ENCODE assay signal across 8 mouse cellular contexts in the genomic region with DNA sequence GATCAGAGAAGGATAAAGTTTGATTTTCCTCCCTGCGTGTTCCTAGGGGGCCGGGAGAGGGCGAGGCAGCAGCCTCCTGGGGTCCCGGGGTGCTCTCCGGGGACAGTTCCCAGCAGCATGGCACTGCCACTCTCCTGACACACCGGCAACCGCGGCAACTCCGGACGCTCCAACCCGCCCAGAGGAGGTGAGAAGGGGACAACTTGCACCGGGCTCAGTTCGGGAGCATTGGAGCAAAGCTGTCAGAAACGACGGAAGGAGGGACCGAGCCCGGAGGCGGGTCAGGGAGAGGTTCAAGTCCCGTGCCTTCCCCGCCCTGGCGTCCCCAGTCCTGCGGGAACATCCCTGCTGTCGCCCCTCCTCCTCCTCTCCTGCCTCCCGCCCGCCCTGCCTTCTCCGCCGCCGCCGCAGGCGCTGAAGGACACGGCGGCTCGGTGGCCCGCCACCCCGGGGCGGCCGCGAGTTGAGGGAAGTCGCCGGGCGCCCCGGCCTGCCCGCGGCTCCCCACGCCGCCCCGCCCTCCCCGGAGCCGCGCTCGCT. TPM values are rescaled to one million over a fixed set of nuclear protein-coding genes. Genes with fewer than 3 reads are reported as not detected.
DNase-seq lines count a peak whose midpoint lies in the region; ATAC-seq and TF ChIP-seq lines count a peak whose summit lies in the region.

Gene Gm10322, plus strand, starts transcription at position 83 of the 540 bp plus-strand sequence.

- H3K9ac ChIP-seq in ES-Bruce4 (ENCODE audit: low read depth, poor library complexity, severe bottlenecking): peak within 1 kb of the TSS; percentile 95
- H3K9ac ChIP-seq in heart, embryonic 13.5 days: peak within 1 kb of the TSS; percentile 96
- peak within 1 kb of the TSS; percentile 96 for H3K9ac ChIP-seq in kidney, embryonic 16.5 days (replicated peaks; ENCODE audit: low read length)
- peak within 1 kb of the TSS; percentile 86 for H3K9ac ChIP-seq in lung, embryonic 14.5 days

- no peaks in the 10 kb centered on the region for H3K27me3 ChIP-seq in ES-Bruce4 (ENCODE audit: control insufficient read depth, insufficient read depth, low read length, poor library complexity, severe bottlenecking)
- no peaks in the 10 kb centered on the region for H3K27me3 ChIP-seq in heart, embryonic 13.5 days (replicated peaks)
- no peaks in the 10 kb centered on the region for H3K27me3 ChIP-seq in kidney, embryonic 16.5 days (ENCODE audit: insufficient read depth, low read length)
- H3K27me3 ChIP-seq in lung, embryonic 14.5 days (ENCODE audit: insufficient read depth, low read length): no peaks in the 10 kb centered on the region

- WGBS in bone marrow, adult 2 months: 1% methylated on average over 35 of the region's 51 CpGs
- under 1% methylated on average over 43 of the region's 51 CpGs for WGBS in heart, embryonic 13.5 days
- WGBS in kidney, embryonic 16.5 days: under 1% methylated on average over 41 of the region's 51 CpGs
- under 1% methylated on average over 45 of the region's 51 CpGs for WGBS in lung, embryonic 14.5 days
- WGBS in olfactory bulb, adult 2 months: under 1% methylated on average over 47 of the region's 51 CpGs

- DNase-seq in lung, embryonic 14.5 days: peak; percentile 70
- DNase-seq in urinary bladder, postnatal 14 days (ENCODE audit: low spot score): peak; percentile 76

- H3K4me1 ChIP-seq in ES-Bruce4 (ENCODE audit: control insufficient read depth, insufficient read depth, low read length): no peaks in the 10 kb centered on the region
- H3K4me1 ChIP-seq in bone marrow, adult 2 months (ENCODE audit: control insufficient read depth, insufficient read depth, low read length): peaks cover 4% of the 10 kb centered on the region; the same call in 1 of the 2 replicates
- H3K4me1 ChIP-seq in heart, embryonic 13.5 days: peaks cover 33% of the 10 kb centered on the region
- H3K4me1 ChIP-seq in kidney, embryonic 16.5 days (ENCODE audit: insufficient read depth, low read length): peaks cover 32% of the 10 kb centered on the region
- H3K4me1 ChIP-seq in lung, embryonic 14.5 days (ENCODE audit: insufficient read depth): peaks cover 10% of the 10 kb centered on the region; the same call in 1 of the 2 replicates
- peaks cover 6% of the 10 kb centered on the region for H3K4me1 ChIP-seq in olfactory bulb, adult 2 months (ENCODE audit: control insufficient read depth, insufficient read depth, low read length)

- H3K4me2 ChIP-seq in heart, embryonic 13.5 days: peak within 1 kb of the TSS; percentile 88
- H3K4me2 ChIP-seq in kidney, embryonic 16.5 days (replicated peaks; ENCODE audit: low read depth, low read length): peak within 1 kb of the TSS; percentile 86
- peak within 1 kb of the TSS; percentile 82 for H3K4me2 ChIP-seq in lung, embryonic 14.5 days

- TF ChIP-seq EP300 in ES-Bruce4 (IDR thresholded peaks at IDR 0.05; ENCODE audit: insufficient read depth, low read depth, low read length): no peak

- ATAC-seq in erythroblast, adult 5-6 weeks (replicated peaks; ENCODE audit: low FRiP score, poor library complexity, severe bottlenecking): peak; percentile 58
- peak; percentile 64 for ATAC-seq in heart, embryonic 13.5 days (ENCODE audit: extremely low read depth, insufficient number of reproducible peaks, low FRiP score, low TSS enrichment)
- peak; percentile 88 for ATAC-seq in kidney, embryonic 16.5 days (ENCODE audit: low FRiP score, low TSS enrichment)
- peak; percentile 84 for ATAC-seq in lung, embryonic 14.5 days (ENCODE audit: insufficient read depth)

- no peak for TF ChIP-seq POLR2A in ES-Bruce4 (IDR thresholded peaks at IDR 0.05; ENCODE audit: insufficient read depth, low read length)
- no peak for TF ChIP-seq POLR2A in bone marrow, adult 2 months (IDR thresholded peaks at IDR 0.05; ENCODE audit: borderline replicate concordance, control insufficient read depth, low read depth, low read length)
- no peak for TF ChIP-seq POLR2A in olfactory bulb, adult 2 months (IDR thresholded peaks at IDR 0.05; ENCODE audit: insufficient read depth, low read depth, low read length)

- H3K36me3 ChIP-seq in ES-Bruce4 (ENCODE audit: control insufficient read depth, insufficient read depth, low read length, poor library complexity, severe bottlenecking): no peaks in the 10 kb centered on the region
- H3K36me3 ChIP-seq in heart, embryonic 13.5 days: no peaks in the 10 kb centered on the region
- H3K36me3 ChIP-seq in kidney, embryonic 16.5 days (ENCODE audit: insufficient read depth, low read length): no peaks in the 10 kb centered on the region
- H3K36me3 ChIP-seq in lung, embryonic 14.5 days (ENCODE audit: insufficient read depth): no peaks in the 10 kb centered on the region

- TF ChIP-seq CTCF in ES-Bruce4 (IDR thresholded peaks at IDR 0.05; ENCODE audit: low read depth, low read length): no peak
- no peak for TF ChIP-seq CTCF in bone marrow, adult 2 months (IDR thresholded peaks at IDR 0.05; ENCODE audit: control insufficient read depth, insufficient read depth, low read length)
- peak; percentile 37 for TF ChIP-seq CTCF in lung, embryonic 14.5 days (IDR thresholded peaks at IDR 0.05; ENCODE audit: low read depth)
- no peak for TF ChIP-seq CTCF in olfactory bulb, adult 2 months (IDR thresholded peaks at IDR 0.05; ENCODE audit: insufficient read depth, low read depth, low read length)

- H3K9me3 ChIP-seq in ES-Bruce4 (replicated peaks; ENCODE audit: control insufficient read depth, insufficient read depth, low read length, poor library complexity, severe bottlenecking): no peaks in the 10 kb centered on the region
- no peaks in the 10 kb centered on the region for H3K9me3 ChIP-seq in heart, embryonic 13.5 days
- no peaks in the 10 kb centered on the region for H3K9me3 ChIP-seq in kidney, embryonic 16.5 days (ENCODE audit: low read length)
- no peaks in the 10 kb centered on the region for H3K9me3 ChIP-seq in lung, embryonic 14.5 days (ENCODE audit: low read depth, low read length)

- H3K27ac ChIP-seq in ES-Bruce4 (ENCODE audit: insufficient read depth, low read length): 0 out of 2 replicates have a peak within 1 kb of the TSS, but pooled peaks have one; percentile 22
- H3K27ac ChIP-seq in bone marrow, adult 2 months (ENCODE audit: control insufficient read depth, insufficient read depth, low read depth, low read length, poor library complexity): peak within 1 kb of the TSS; percentile 76
- H3K27ac ChIP-seq in heart, embryonic 13.5 days (replicated peaks): peak within 1 kb of the TSS; percentile 87
- H3K27ac ChIP-seq in kidney, embryonic 16.5 days (ENCODE audit: low read length): peak within 1 kb of the TSS; percentile 84
- peak within 1 kb of the TSS; percentile 77; the same call in 1 of the 2 replicates for H3K27ac ChIP-seq in lung, embryonic 14.5 days (ENCODE audit: low read depth)
- peak within 1 kb of the TSS; percentile 15; the same call in 1 of the 2 replicates for H3K27ac ChIP-seq in olfactory bulb, adult 2 months (ENCODE audit: insufficient read depth, low read depth, low read length)

- H3K4me3 ChIP-seq in ES-Bruce4 (ENCODE audit: low read depth, low read length): peak within 1 kb of the TSS; percentile 96
- peak within 1 kb of the TSS; percentile 72 for H3K4me3 ChIP-seq in bone marrow, adult 2 months (replicated peaks; ENCODE audit: control insufficient read depth, low read depth, low read length)
- peak within 1 kb of the TSS; percentile 78 for H3K4me3 ChIP-seq in heart, embryonic 13.5 days
- H3K4me3 ChIP-seq in kidney, embryonic 16.5 days (ENCODE audit: low read length): peak within 1 kb of the TSS; percentile 89
- H3K4me3 ChIP-seq in lung, embryonic 14.5 days (ENCODE audit: low read depth, low read length): peak within 1 kb of the TSS; percentile 86
- peak within 1 kb of the TSS; percentile 97 for H3K4me3 ChIP-seq in olfactory bulb, adult 2 months (ENCODE audit: insufficient read depth, low read depth, low read length)

RNA-seq across cellular contexts. Expression of gene Gm10322, which starts in this region (rescaled TPM):
- polyA plus RNA-seq in ES-Bruce4 (2011; ENCODE audit: insufficient read depth, insufficient read length, low read depth, missing spikeins): not detected in 2 replicates
- not detected in 2 replicates for polyA plus RNA-seq in bone marrow, adult 2 months (2011; ENCODE audit: insufficient read depth, insufficient read length, low replicate concordance, missing spikeins)
- total RNA-seq in erythroblast, adult 5-6 weeks (2015; ENCODE audit: low replicate concordance): not detected in 2 replicates
- total RNA-seq in erythroblast, adult 5-6 weeks (2017; ENCODE audit: low replicate concordance): not detected in 2 replicates
- not detected in 2 replicates for polyA plus RNA-seq in heart, embryonic 13.5 days (2015; fragmentation: Nextera tagmentation; extraction: Ambion mirVana)
- polyA plus RNA-seq in kidney, embryonic 16.5 days (2015; fragmentation: Nextera tagmentation; extraction: Ambion mirVana): not detected in 2 replicates
- polyA plus RNA-seq in lung, embryonic 14.5 days (2014; fragmentation: Nextera tagmentation; extraction: Ambion mirVana): not detected in 2 replicates
- polyA plus RNA-seq in olfactory bulb, adult 2 months (2012; ENCODE audit: insufficient read depth, insufficient read length, low replicate concordance, missing spikeins): not detected in 2 replicates

Comparison
In these comparisons a context has a peak if more than half of its experiments do, and no peak if none do; other contexts are left out.
1. Peak in every context shown above with its lines: DNase-seq, ATAC-seq, H3K4me3 ChIP-seq and H3K27ac ChIP-seq.
2. Peak in ATAC-seq in erythroblast, adult 5-6 weeks; RNA of the gene not detected or under 1 TPM.
3. Peak in ATAC-seq, H3K4me3 ChIP-seq, H3K27ac ChIP-seq, H3K9ac ChIP-seq and H3K4me2 ChIP-seq in heart, embryonic 13.5 days; RNA of the gene not detected or under 1 TPM.
4. Peak in ATAC-seq, H3K4me3 ChIP-seq, H3K27ac ChIP-seq, H3K9ac ChIP-seq and H3K4me2 ChIP-seq in kidney, embryonic 16.5 days; RNA of the gene not detected or under 1 TPM.
5. Peak in DNase-seq, ATAC-seq, H3K4me3 ChIP-seq, H3K27ac ChIP-seq, H3K9ac ChIP-seq and H3K4me2 ChIP-seq in lung, embryonic 14.5 days; RNA of the gene not detected or under 1 TPM.
6. H3K27ac ChIP-seq: peak in every context shown above with its lines; median percentile 87 in heart, embryonic 13.5 days; 84 in kidney, embryonic 16.5 days; 77 in lung, embryonic 14.5 days; 76 in bone marrow, adult 2 months; 22 in ES-Bruce4; 15 in olfactory bulb, adult 2 months.